Mouse (Mus musculus) heart, embryonic 16.5 days (tissue): ENCODE data around the gene Ska3. TPM values are rescaled to one million over a fixed set of nuclear protein-coding genes. Genes with fewer than 3 reads are reported as not detected.

ENCODE experiments used
- ATAC-seq: fragments of 200-750 bp; cut with Nextera tagmentation; replicated peaks from 2 replicates; pipeline ENCODE4 v1.8.0; 2017; ENCODE audit warnings: moderate number of reproducible peaks; ENCODE audit not compliant: insufficient read depth, low FRiP score; ENCODE audit errors: extremely low read depth
- H3K27ac ChIP-seq: fragments of 300-500 bp; sonication (generic); 2 replicates; pipeline ENCODE4 v1.5.1; 2014; ENCODE audit warnings: mild to moderate bottlenecking, low read length, control low read depth, moderate library complexity
- H3K27me3 ChIP-seq: fragments of 300-500 bp; sonication (generic); 2 replicates; pipeline ENCODE4 v1.6.1; 2014; ENCODE audit warnings: low read length, mixed read lengths; ENCODE audit not compliant: control insufficient read depth, insufficient read depth
- H3K36me3 ChIP-seq: fragments of 300-500 bp; sonication (generic); 2 replicates; pipeline ENCODE4 v1.6.1; 2014; ENCODE audit not compliant: control insufficient read depth, insufficient read depth
- H3K4me1 ChIP-seq: fragments of 300-500 bp; sonication (generic); 2 replicates; pipeline ENCODE4 v1.6.1; 2014; ENCODE audit warnings: low read length, mixed read lengths; ENCODE audit not compliant: control insufficient read depth, insufficient read depth
- H3K4me2 ChIP-seq: fragments of 300-500 bp; sonication (generic); 2 replicates; pipeline ENCODE4 v1.6.1; 2014; ENCODE audit warnings: low read depth, mild to moderate bottlenecking, control low read depth, low read length
- H3K4me3 ChIP-seq: fragments of 300-500 bp; sonication (generic); 2 replicates; pipeline ENCODE4 v1.5.1; 2014; ENCODE audit warnings: mild to moderate bottlenecking, control low read depth, low read length
- H3K9ac ChIP-seq: fragments of 300-500 bp; sonication (generic); 2 replicates; pipeline ENCODE4 v1.6.1; 2014; ENCODE audit warnings: low read length, control low read depth
- H3K9me3 ChIP-seq: fragments of 300-500 bp; sonication (generic); replicated peaks from 2 replicates; pipeline ENCODE4 v1.6.1; 2016; ENCODE audit warnings: low read length; ENCODE audit not compliant: control insufficient read depth
- WGBS: fragments of 180-500 bp; shearing (Covaris S2); extraction: QIAGEN DNeasy Blood & Tissue Kit; methylation state at CpG from one replicate; pipeline ENCODE4 v1.1.7; 2014; 5-methylcytosine and 5-hydroxymethylcytosine counted together
- microRNA-seq: library from miRNA; unstranded; fragments of <30 nt; microRNA quantifications from one replicate; pipeline ENCODE4, GENCODE M21; 2017
- polyA plus RNA-seq: library from polyadenylated mRNA; unstranded; fragments of >200 nt; fragmentation: Nextera tagmentation; extraction: Ambion mirVana; gene quantifications from 2 replicates; pipeline ENCODE4 v1.2.1, GENCODE M21; 2015

The Ska3 gene
- polyA plus RNA-seq, 1 experiment from 2014 or later = 24.7 TPM

GRCm38 (mm10) chr14:57772157-57772815 lies 53.7 kb downstream of the Ska3 start:
- no peak overlapping the region for H3K4me3 ChIP-seq
- no peaks in the 10 kb centered on the region for H3K4me1 ChIP-seq
- WGBS = 75% methylated on average over 6 of the region's 6 CpGs
- no peak overlapping the region for H3K9ac ChIP-seq
- no peak for ATAC-seq
- no peaks in the 10 kb centered on the region for H3K9me3 ChIP-seq
- no peaks in the 10 kb centered on the region for H3K36me3 ChIP-seq
- H3K27me3 ChIP-seq = no peaks in the 10 kb centered on the region
- no peak overlapping the region for H3K4me2 ChIP-seq
- H3K27ac ChIP-seq = no peak overlapping the region

- Histone ChIP-seq H3K36me3 (no peaks in the 10 kb centered on the region), H3K27me3 (no peaks in the 10 kb centered on the region), H3K4me3 (no peak overlapping the region), H3K4me1 (no peaks in the 10 kb centered on the region), H3K9me3 (no peaks in the 10 kb centered on the region), H3K4me2 (no peak overlapping the region), H3K27ac (no peak overlapping the region; the same call in 1 of the 2 replicates), H3K9ac (no peak overlapping the region)
- 80% methylated on average over 5 of the region's 5 CpGs for WGBS
- ATAC-seq = no peak
Observed at GRCm38 (mm10) chr14:57769102-57769501, 56.9 kb downstream of the Ska3 start.

GRCm38 (mm10) chr14:57760447-57761412 lies 65.3 kb downstream of the Ska3 start:
- no peaks in the 10 kb centered on the region for H3K4me1 ChIP-seq
- H3K36me3 ChIP-seq = no peaks in the 10 kb centered on the region
- no peak overlapping the region for H3K4me2 ChIP-seq
- no peak overlapping the region for H3K9ac ChIP-seq
- no peak overlapping the region for H3K4me3 ChIP-seq
- H3K27me3 ChIP-seq = no peaks in the 10 kb centered on the region
- no peaks in the 10 kb centered on the region for H3K9me3 ChIP-seq
- 63% methylated on average over 10 of the region's 10 CpGs for WGBS
- no peak for ATAC-seq
- no peak overlapping the region; the same call in 1 of the 2 replicates for H3K27ac ChIP-seq

GRCm38 (mm10) chr14:57758237-57758636 lies 67.7 kb downstream of the Ska3 start, which contains the start of gene Lats2:
TSS of gene Lats2 (minus strand) at chr14:57758388.
- no peak for ATAC-seq
- Histone ChIP-seq H3K4me3 (no peak within 1 kb of the TSS), H3K36me3 (no peaks in the 10 kb centered on the region), H3K4me2 (no peak within 1 kb of the TSS), H3K4me1 (peaks cover 4% of the 10 kb centered on the region; the same call in 1 of the 2 replicates), H3K9me3 (no peaks in the 10 kb centered on the region), H3K27me3 (no peaks in the 10 kb centered on the region), H3K9ac (no peak within 1 kb of the TSS), H3K27ac (no peak within 1 kb of the TSS)
- 78% methylated on average over 4 of the region's 4 CpGs for WGBS

Small RNA genes lying within 50 kb of the gene (microRNA-seq; reads per million reads assigned to microRNA genes)
- 0.59 reads per million for gene Mir3077

Other genes starting within 250 kb of the Ska3 start
- 13.0 and 13.7 TPM in 2 replicates for gene Xpo4, start 160.8 kb downstream of the Ska3 start, polyA plus RNA-seq
- gene Gm49361, start 80.1 kb downstream of the Ska3 start, polyA plus RNA-seq = not detected in 2 replicates
- 19.4 and 24.4 TPM in 2 replicates for gene Lats2, start 67.8 kb downstream of the Ska3 start, polyA plus RNA-seq
- 15.5 and 16.4 TPM in 2 replicates for gene Sap18, start 28.0 kb downstream of the Ska3 start, polyA plus RNA-seq
- gene Mrpl57, start within 50 bp of the Ska3 start, polyA plus RNA-seq = 133 and 140 TPM in 2 replicates
- 36.5 and 40.9 TPM in 2 replicates for gene Zdhhc20, start 64.1 kb upstream of the Ska3 start, polyA plus RNA-seq
- gene Micu2, start 173.1 kb upstream of the Ska3 start, polyA plus RNA-seq = 81.7 and 88.7 TPM in 2 replicates
- gene Fgf9, start 244.4 kb upstream of the Ska3 start, polyA plus RNA-seq = 6.5 and 9.1 TPM in 2 replicates